Mouse (Mus musculus) erythroblast, adult 5-6 weeks (primary cell): ENCODE results near the gene St8sia1. TPM values are rescaled to one million over a fixed set of nuclear protein-coding genes. Genes with fewer than 3 reads are reported as not detected.

Experiments
- ATAC-seq: replicated peaks from 2 replicates; pipeline ENCODE4 v1.8.0; 2016; ENCODE audit warnings: moderate number of reproducible peaks, mild to moderate bottlenecking, moderate TSS enrichment, inconsistent platforms; ENCODE audit not compliant: poor library complexity, low FRiP score, severe bottlenecking
- total RNA-seq, 2 experiments: library from RNA; stranded (forward) in 1 of 2; stranded (reverse) in 1 of 2; fragments of 150-400 nt in 1 of 2; fragments of 200-764, 138-1000 nt in 1 of 2; gene quantifications; 2 replicates each; pipeline versions ENCODE4 v1.2.3 to v1.2.4; 2015 to 2017; ENCODE audit warnings: low replicate concordance in 2 of 2

Gene St8sia1
- total RNA-seq, 2 experiments from 2014 or later = not detected

- no peak for ATAC-seq
Observed at GRCm38 (mm10) chr6:142877221-142877620, 87.0 kb downstream of the St8sia1 start.

- no peak for ATAC-seq
Observed at GRCm38 (mm10) chr6:142876279-142876899, 87.9 kb downstream of the St8sia1 start.

GRCm38 (mm10) chr6:142873795-142874563 is 90.3 kb downstream of the St8sia1 start:
- ATAC-seq = no peak

GRCm38 (mm10) chr6:142869715-142870422 is 94.4 kb downstream of the St8sia1 start:
- no peak for ATAC-seq

- ATAC-seq = no peak
Observed at GRCm38 (mm10) chr6:142867471-142868055, 96.7 kb downstream of the St8sia1 start.

GRCm38 (mm10) chr6:142867023-142867422 is 97.2 kb downstream of the St8sia1 start:
- no peak for ATAC-seq

DNA sequence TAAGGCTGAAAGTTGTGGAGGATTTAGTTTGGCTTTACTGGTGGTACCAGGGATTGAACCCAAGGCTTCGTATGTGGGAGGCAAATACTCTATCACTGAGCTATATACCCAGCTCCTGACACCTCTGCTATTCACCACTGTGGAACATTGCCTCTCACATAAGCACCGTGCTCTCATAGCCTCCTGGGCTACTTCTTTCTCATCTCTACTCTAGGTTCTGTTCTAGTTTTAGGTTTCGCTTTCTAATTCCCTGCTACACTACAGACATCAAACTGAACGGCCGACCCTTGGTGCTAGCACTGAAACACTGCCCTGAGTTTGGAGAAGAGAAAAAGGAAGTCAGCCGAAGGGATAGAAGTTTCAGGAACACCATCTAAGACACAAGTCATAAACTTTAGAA is 99.1 kb downstream of the St8sia1 start:
- no peak for ATAC-seq

GRCm38 (mm10) chr6:142863881-142864280 is 100.4 kb downstream of the St8sia1 start:
- ATAC-seq = no peak

GRCm38 (mm10) chr6:142862265-142862664 is 102.0 kb downstream of the St8sia1 start:
- no peak for ATAC-seq

GRCm38 (mm10) chr6:142860396-142860795 is 103.9 kb downstream of the St8sia1 start:
- ATAC-seq = no peak

GRCm38 (mm10) chr6:142859946-142860345 is 104.3 kb downstream of the St8sia1 start:
- ATAC-seq = no peak

GRCm38 (mm10) chr6:142858937-142859336 is 105.3 kb downstream of the St8sia1 start:
- ATAC-seq = peak; percentile 75; the same call in 1 of the 2 replicates

- ATAC-seq = no peak
Observed at GRCm38 (mm10) chr6:142856258-142856874, 107.9 kb downstream of the St8sia1 start.

- no peak for ATAC-seq
Observed at GRCm38 (mm10) chr6:142855761-142856160, 108.5 kb downstream of the St8sia1 start.

- ATAC-seq = no peak
Observed at GRCm38 (mm10) chr6:142852419-142853377, 111.6 kb downstream of the St8sia1 start.

DNA sequence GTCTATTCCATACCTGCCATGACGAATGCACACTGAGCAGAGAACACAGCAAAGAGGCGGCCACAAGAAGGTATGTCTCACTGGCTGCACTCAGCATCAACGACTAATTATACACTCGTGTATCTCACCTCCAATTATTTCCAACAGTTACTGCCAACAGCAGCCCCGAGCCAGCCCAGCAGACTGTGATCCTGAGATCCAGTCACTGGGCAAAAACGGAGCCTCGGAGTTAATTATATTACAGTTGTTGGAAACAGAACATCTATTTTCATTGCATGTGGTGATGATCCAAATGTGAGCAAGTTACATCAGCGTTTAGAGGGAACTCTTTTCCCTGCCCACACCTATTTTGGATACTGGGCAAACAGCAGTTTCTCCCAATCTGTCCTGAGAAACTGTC is 113.8 kb downstream of the St8sia1 start:
- ATAC-seq = no peak

GRCm38 (mm10) chr6:142849326-142849725 is 114.9 kb downstream of the St8sia1 start:
- ATAC-seq = no peak

GRCm38 (mm10) chr6:142847914-142848674 is 116.2 kb downstream of the St8sia1 start:
- ATAC-seq = no peak
